Mouse (Mus musculus) neutrophil, adult 59 days (primary cell): ENCODE measurements around the gene Olfr66. TPM values are rescaled to one million over a fixed set of nuclear protein-coding genes. Genes with fewer than 3 reads are reported as not detected.

Experiments
- total RNA-seq, 2 experiments: library from RNA; stranded (reverse); gene quantifications; 1 replicate in 1 of 2; 2 replicates in 1 of 2; pipeline ENCODE4 v1.2.4; 2023

The Olfr66 gene
- not detected for total RNA-seq

DNA sequence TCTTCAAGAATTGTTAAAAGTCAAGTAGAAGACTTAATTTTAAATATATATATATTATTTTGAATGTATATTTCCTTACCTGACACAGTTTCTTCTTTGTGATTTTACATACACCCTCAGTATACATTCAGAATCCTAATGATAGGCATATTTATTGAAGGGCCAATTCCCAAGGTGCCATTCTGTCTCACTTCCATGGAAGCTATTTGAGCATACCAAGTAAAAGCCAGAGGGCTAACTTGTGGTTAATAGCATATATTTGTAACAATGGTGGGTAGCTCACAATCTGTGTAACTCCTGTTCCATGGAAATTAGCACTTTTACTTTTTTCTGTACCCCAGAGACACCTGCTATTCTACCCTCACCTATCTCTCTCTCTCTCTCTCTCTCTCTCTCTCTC is at the start of gene Olfr66:
Olfr66 (minus strand) TSS at position 101 of the 400 bp plus-strand sequence.

DNA sequence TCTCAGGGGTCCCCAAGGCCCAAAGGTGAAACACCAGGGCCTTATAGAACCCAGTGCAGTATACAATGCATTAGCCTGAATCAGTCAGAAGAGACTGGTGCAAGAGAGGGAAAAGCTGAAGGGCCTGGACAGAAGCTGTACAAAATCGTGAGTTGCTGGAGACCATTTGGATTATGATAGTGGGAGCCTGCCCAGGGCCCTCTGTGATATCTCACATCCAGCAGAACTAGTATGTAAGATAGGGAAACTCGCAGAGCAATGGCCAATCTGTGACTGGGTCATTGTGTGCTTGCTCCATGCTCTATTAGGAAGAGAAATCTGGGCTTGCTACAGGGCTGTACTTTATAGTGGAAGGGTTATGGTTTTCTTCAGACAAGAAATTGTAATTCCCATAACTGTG is 48.2 kb upstream of the Olfr66 start, which contains the start of gene Olfr632:
Olfr632 (plus strand) TSS at position 84 of the 400 bp plus-strand sequence.

GRCm38 (mm10) chr7:103928525-103928924 is 42.5 kb upstream of the Olfr66 start, which contains the start of gene Olfr631:
TSS of gene Olfr631 (plus strand) at chr7:103928825.

GRCm38 (mm10) chr7:103903187-103903586 is 17.1 kb upstream of the Olfr66 start, which contains the start of gene Olfr65:
TSS of gene Olfr65 (plus strand) at chr7:103903487.

GRCm38 (mm10) chr7:103894385-103894784 is 8.3 kb upstream of the Olfr66 start, which contains the start of gene Olfr64:
TSS of gene Olfr64 (minus strand) at chr7:103894485.

DNA sequence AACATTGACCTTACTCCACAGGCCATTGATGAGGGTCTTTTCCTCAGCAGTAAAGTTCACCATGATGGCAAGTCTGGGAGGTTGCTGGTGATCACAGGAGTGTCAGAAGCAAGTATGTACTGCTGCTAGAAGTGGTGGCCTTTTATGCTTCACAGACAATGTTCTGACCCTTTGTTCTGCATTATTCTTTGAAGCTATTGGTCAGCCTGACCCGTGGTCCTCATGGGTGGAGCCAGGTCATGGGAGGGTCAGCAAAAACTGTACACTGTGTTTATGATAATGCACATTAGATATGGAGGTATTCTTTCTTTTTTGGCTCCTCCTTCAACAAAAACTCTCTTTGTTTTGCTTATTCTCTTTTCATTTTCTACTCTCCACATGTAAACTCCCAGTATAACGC is 33.0 kb downstream of the Olfr66 start, which contains the start of gene Hbb-y:
Hbb-y (minus strand) TSS at position 127 of the 400 bp plus-strand sequence.

DNA sequence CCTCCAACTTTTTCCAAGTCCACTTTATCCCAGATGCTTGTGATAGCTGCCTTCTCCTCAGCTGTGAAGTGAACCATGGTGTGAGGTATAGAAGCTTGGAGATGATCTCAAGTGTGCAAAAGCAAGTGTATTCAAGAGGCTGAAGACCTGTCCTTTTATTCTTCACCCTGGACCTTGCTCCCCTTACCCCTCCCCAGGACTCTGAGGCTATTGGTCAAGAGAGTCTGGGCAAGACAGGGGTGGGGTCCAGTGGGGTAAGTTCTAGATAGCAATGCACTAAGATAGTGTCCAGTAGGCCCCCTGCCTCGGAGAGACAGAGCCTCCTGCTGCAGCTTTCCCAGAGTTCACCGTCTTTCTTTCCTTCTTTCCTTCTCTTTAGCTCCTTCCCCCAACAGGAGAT is 43.0 kb downstream of the Olfr66 start, which contains the start of gene Hbb-bh1:
Hbb-bh1 (minus strand) TSS at position 131 of the 400 bp plus-strand sequence.

GRCm38 (mm10) chr7:103840268-103840667 is 45.8 kb downstream of the Olfr66 start, which contains the start of gene Hbb-bh2:
TSS of gene Hbb-bh2 (minus strand) at chr7:103840520.

Other genes with a start within 250 kb of the Olfr66 start
- not detected for gene Olfr622, start 243.6 kb downstream of the Olfr66 start, total RNA-seq
- not detected for gene Olfr623, start 222.6 kb downstream of the Olfr66 start, total RNA-seq
- gene Olfr624, start 215.1 kb downstream of the Olfr66 start, total RNA-seq, result under 1 TPM in 1 of 2 experiments, not detected in 1; 0.07 TPM
- not detected for gene Olfr625-ps1, start 203.5 kb downstream of the Olfr66 start, total RNA-seq
- gene Olfr243, start 171.6 kb downstream of the Olfr66 start, total RNA-seq, result not detected
- gene Olfr628, start 155.9 kb downstream of the Olfr66 start, total RNA-seq, result not detected
- gene Olfr629, start 141.3 kb downstream of the Olfr66 start, total RNA-seq, result not detected
- gene Olfr630, start 128.9 kb downstream of the Olfr66 start, total RNA-seq, result not detected
- gene Olfr69, start 114.7 kb downstream of the Olfr66 start, total RNA-seq, result not detected
- not detected for gene Olfr68, start 106.6 kb downstream of the Olfr66 start, total RNA-seq
- not detected for gene Olfr67, start 94.4 kb downstream of the Olfr66 start, total RNA-seq
- 100 to 1,000 TPM; 136 to 209 TPM for gene Hbb-bt, start 72.3 kb downstream of the Olfr66 start, total RNA-seq
- 1,000 to 10,000 TPM in 1 of 2 experiments, 100 to 1,000 TPM in 1; 881 to 1,070 TPM for gene Hbb-bs, start 58.2 kb downstream of the Olfr66 start, total RNA-seq
- not detected for gene Hbb-bh2, start 45.7 kb downstream of the Olfr66 start, total RNA-seq
- not detected for gene Hbb-bh1, start 43.1 kb downstream of the Olfr66 start, total RNA-seq
- not detected for gene Hbb-y, start 33.0 kb downstream of the Olfr66 start, total RNA-seq
- gene Olfr64, start 8.2 kb upstream of the Olfr66 start, total RNA-seq, result not detected
- gene Olfr65, start 17.2 kb upstream of the Olfr66 start, total RNA-seq, result not detected
- gene Olfr631, start 42.6 kb upstream of the Olfr66 start, total RNA-seq, result not detected
- gene Olfr632, start 48.1 kb upstream of the Olfr66 start, total RNA-seq, result not detected
- gene Olfr633, start 58.2 kb upstream of the Olfr66 start, total RNA-seq, result not detected
- gene Olfr635, start 84.9 kb upstream of the Olfr66 start, total RNA-seq, result not detected
- gene Olfr638, start 112.5 kb upstream of the Olfr66 start, total RNA-seq, result not detected
- under 1 TPM in 1 of 2 experiments, not detected in 1; 0.13 TPM for gene Olfr639, start 131.1 kb upstream of the Olfr66 start, total RNA-seq
- not detected for gene Olfr640, start 139.3 kb upstream of the Olfr66 start, total RNA-seq
- not detected for gene Olfr641, start 149.2 kb upstream of the Olfr66 start, total RNA-seq
- gene Olfr642, start 166.4 kb upstream of the Olfr66 start, total RNA-seq, result not detected
- not detected for gene 4930516K23Rik, start 175.2 kb upstream of the Olfr66 start, total RNA-seq
- gene Olfr644, start 185.6 kb upstream of the Olfr66 start, total RNA-seq, result not detected
- gene Olfr645, start 199.2 kb upstream of the Olfr66 start, total RNA-seq, result not detected
- gene Olfr646, start 218.6 kb upstream of the Olfr66 start, total RNA-seq, result not detected
- not detected for gene Ubqln5, start 243.6 kb upstream of the Olfr66 start, total RNA-seq